Mouse (Mus musculus) kidney, adult 2 months (tissue): ENCODE measurements around the gene Rap1gap. TPM values are rescaled to one million over a fixed set of nuclear protein-coding genes. Genes with fewer than 3 reads are reported as not detected.

Source experiments
- DNase-seq: peaks from one replicate; pipeline ENCODE4 v3.0.0; 2021
- H3K27ac ChIP-seq: fragments of 200-500 bp; 2 replicates; pipeline ENCODE4 v1.5.1; 2012; ENCODE audit warnings: low read depth, low read length, control low read depth, inconsistent platforms; ENCODE audit not compliant: insufficient read depth
- H3K27me3 ChIP-seq: fragments of 200-500 bp; replicated peaks from 2 replicates; pipeline ENCODE4 v1.6.1; 2012; ENCODE audit warnings: mild to moderate bottlenecking, moderate library complexity, low read length, inconsistent platforms; ENCODE audit not compliant: control insufficient read depth, insufficient read depth
- H3K36me3 ChIP-seq: fragments of 200-500 bp; 2 replicates; pipeline ENCODE4 v1.6.1; 2012; ENCODE audit warnings: mild to moderate bottlenecking, moderate library complexity, low read length, inconsistent platforms; ENCODE audit not compliant: control insufficient read depth, insufficient read depth
- H3K4me1 ChIP-seq: fragments of 200-500 bp; 2 replicates; pipeline ENCODE4 v1.6.1; 2011; ENCODE audit warnings: low read length; ENCODE audit not compliant: control insufficient read depth, insufficient read depth
- H3K4me3 ChIP-seq: fragments of 200-500 bp; 2 replicates; pipeline ENCODE4 v1.5.1; 2011; ENCODE audit warnings: mild to moderate bottlenecking, low read depth, low read length, control low read depth; ENCODE audit not compliant: insufficient read depth
- CTCF ChIP-seq: fragments of 200-500 bp; conservative IDR thresholded peaks from 2 replicates; pipeline ENCODE4 v1.5.1; 2011; ENCODE audit warnings: low read depth, mild to moderate bottlenecking, control low read depth, low read length, moderate library complexity, mixed read lengths; ENCODE audit not compliant: insufficient read depth, insufficient read length
- POLR2A ChIP-seq: fragments of 200-500 bp; IDR thresholded peaks from one replicate; pipeline ENCODE4 v1.6.1; 2011; ENCODE audit warnings: low read depth, low read length, control low read depth
- WGBS: fragments of 180-500 bp; shearing (Covaris S2); methylation state at CpG from one replicate; pipeline ENCODE4 v1.1.7; 2018; 5-methylcytosine and 5-hydroxymethylcytosine counted together
- polyA plus RNA-seq: library from polyadenylated mRNA; depleted of rRNA; stranded (reverse); fragments of >200 nt; gene quantifications from 2 replicates; pipeline ENCODE4 v1.2.3, GENCODE M21; 2012

Gene Rap1gap
- polyA plus RNA-seq, 1 experiment = 213 TPM

- H3K36me3 ChIP-seq = no peaks in the 10 kb centered on the region
- DNase-seq = no peak
- TF ChIP-seq CTCF = peak; percentile 44; the same call in 1 of the 2 replicates
- TF ChIP-seq POLR2A = no peak
- H3K4me1 ChIP-seq = peaks cover 15% of the 10 kb centered on the region; the same call in 1 of the 2 replicates
- no peak overlapping the region for H3K27ac ChIP-seq
- WGBS = 75% methylated on average over 5 of the region's 5 CpGs
- H3K27me3 ChIP-seq = no peaks in the 10 kb centered on the region
- no peak overlapping the region for H3K4me3 ChIP-seq
Observed at GRCm38 (mm10) chr4:137733459-137733858, 68.9 kb downstream of the Rap1gap start.

- Histone ChIP-seq H3K27ac (0 out of 2 replicates have a peak overlapping the region, but pooled peaks have one; percentile 22), H3K4me3 (no peak overlapping the region), H3K4me1 (peaks cover 19% of the 10 kb centered on the region), H3K36me3 (no peaks in the 10 kb centered on the region), H3K27me3 (no peaks in the 10 kb centered on the region)
- 34% methylated on average over 11 of the region's 11 CpGs for WGBS
- TF ChIP-seq POLR2A = no peak
- no peak for TF ChIP-seq CTCF
- peak; percentile 88 for DNase-seq
Observed at GRCm38 (mm10) chr4:137736220-137736701, 71.7 kb downstream of the Rap1gap start.

- Histone ChIP-seq H3K4me1 (peaks cover 19% of the 10 kb centered on the region), H3K27me3 (no peaks in the 10 kb centered on the region), H3K4me3 (no peak overlapping the region), H3K27ac (no peak overlapping the region), H3K36me3 (no peaks in the 10 kb centered on the region)
- WGBS = 52% methylated on average over 3 of the region's 3 CpGs
- no peak for DNase-seq
- no peak for TF ChIP-seq POLR2A
- no peak for TF ChIP-seq CTCF
Observed at GRCm38 (mm10) chr4:137737760-137738159, 73.2 kb downstream of the Rap1gap start.

- Histone ChIP-seq H3K27me3 (no peaks in the 10 kb centered on the region), H3K4me1 (peaks cover 19% of the 10 kb centered on the region), H3K36me3 (no peaks in the 10 kb centered on the region), H3K4me3 (no peak overlapping the region), H3K27ac (no peak overlapping the region)
- no peak for TF ChIP-seq POLR2A
- no peak for TF ChIP-seq CTCF
- peak; percentile 65 for DNase-seq
- 53% methylated on average over 9 of the region's 9 CpGs for WGBS
Observed at GRCm38 (mm10) chr4:137739151-137739923, 74.8 kb downstream of the Rap1gap start.

GRCm38 (mm10) chr4:137740350-137740749 is 75.8 kb downstream of the Rap1gap start:
- 89% methylated on average over 7 of the region's 7 CpGs for WGBS
- no peak for DNase-seq
- no peak for TF ChIP-seq POLR2A
- no peak for TF ChIP-seq CTCF
- Histone ChIP-seq H3K27me3 (no peaks in the 10 kb centered on the region), H3K4me3 (no peak overlapping the region), H3K36me3 (no peaks in the 10 kb centered on the region), H3K4me1 (peaks cover 19% of the 10 kb centered on the region), H3K27ac (no peak overlapping the region)

- 62% methylated on average over 7 of the region's 7 CpGs for WGBS
- H3K27me3 ChIP-seq = no peaks in the 10 kb centered on the region
- H3K36me3 ChIP-seq = no peaks in the 10 kb centered on the region
- TF ChIP-seq CTCF (no peak), POLR2A (no peak)
- H3K27ac ChIP-seq = no peak overlapping the region
- H3K4me3 ChIP-seq = no peak overlapping the region
- H3K4me1 ChIP-seq = peaks cover 17% of the 10 kb centered on the region
- no peak for DNase-seq
Observed at GRCm38 (mm10) chr4:137743791-137744190, 79.3 kb downstream of the Rap1gap start.

- no peaks in the 10 kb centered on the region for H3K27me3 ChIP-seq
- no peak overlapping the region for H3K4me3 ChIP-seq
- 60% methylated on average over 13 of the region's 13 CpGs for WGBS
- TF ChIP-seq CTCF (peak; percentile 52), POLR2A (no peak)
- peak; percentile 50 for DNase-seq
- 0 out of 2 replicates have a peak overlapping the region, but pooled peaks have one; percentile 2 for H3K27ac ChIP-seq
- H3K36me3 ChIP-seq = no peaks in the 10 kb centered on the region
- H3K4me1 ChIP-seq = peaks cover 14% of the 10 kb centered on the region
Observed at GRCm38 (mm10) chr4:137744433-137744918, 80.0 kb downstream of the Rap1gap start.

GRCm38 (mm10) chr4:137747091-137747490 is 82.6 kb downstream of the Rap1gap start:
- Histone ChIP-seq H3K27ac (peak overlapping the region; percentile 89), H3K27me3 (no peaks in the 10 kb centered on the region), H3K4me1 (peaks cover 16% of the 10 kb centered on the region), H3K4me3 (no peak overlapping the region), H3K36me3 (no peaks in the 10 kb centered on the region)
- DNase-seq = peak; percentile 94
- TF ChIP-seq POLR2A (no peak), CTCF (peak; percentile 46; the same call in 1 of the 2 replicates)
- 51% methylated on average over 9 of the region's 9 CpGs for WGBS
